Mouse (Mus musculus): ENCODE measurements at regions not wholly inside any gene's neighbourhood (a gene's known extent, or its start where the extent isn't known, plus 50 kb on each side); places are given as distances from the start of the nearest gene placed in this dataset.

GRCm38 (mm10) chr1:167905424-167905823, 216.4 kb downstream of the Lmx1a start:
- no peak for DNase-seq (ENCODE audit: extremely low spot score)

- DNase-seq (ENCODE audit: extremely low spot score), result no peak
These were observed 223.0 kb downstream of the Lmx1a start for GRCm38 (mm10) chr1:167912074-167912473.

GRCm38 (mm10) chr1:167914982-167915561, 226.0 kb downstream of the Lmx1a start:
- peak; percentile 77 for DNase-seq (ENCODE audit: extremely low spot score)

- no peak for DNase-seq (ENCODE audit: extremely low spot score)
These were observed 226.7 kb downstream of the Lmx1a start for GRCm38 (mm10) chr1:167915578-167916275.

GRCm38 (mm10) chr1:167922917-167923316, 233.9 kb downstream of the Lmx1a start:
- DNase-seq (ENCODE audit: extremely low spot score), result no peak

GRCm38 (mm10) chr1:167928060-167928467, 239.0 kb downstream of the Lmx1a start:
- DNase-seq (ENCODE audit: extremely low spot score), result no peak

- peak; percentile 57 for DNase-seq (ENCODE audit: extremely low spot score)
These were observed 240.8 kb downstream of the Lmx1a start for GRCm38 (mm10) chr1:167929729-167930341.

GRCm38 (mm10) chr1:167932088-167932487, 243.1 kb downstream of the Lmx1a start:
- DNase-seq (ENCODE audit: extremely low spot score), result no peak

- DNase-seq (ENCODE audit: extremely low spot score), result no peak
These were observed 247.7 kb downstream of the Lmx1a start for GRCm38 (mm10) chr1:167936726-167937125.

- DNase-seq (ENCODE audit: extremely low spot score), result no peak
These were observed 249.1 kb downstream of the Lmx1a start for GRCm38 (mm10) chr1:167938176-167938575.

- DNase-seq (ENCODE audit: extremely low spot score), result peak; percentile 34
These were observed 253.0 kb downstream of the Lmx1a start for GRCm38 (mm10) chr1:167942037-167942470.

GRCm38 (mm10) chr1:167943121-167943520, 254.1 kb downstream of the Lmx1a start:
- DNase-seq (ENCODE audit: extremely low spot score), result no peak

- DNase-seq (ENCODE audit: extremely low spot score), result no peak
These were observed 256.7 kb downstream of the Lmx1a start for GRCm38 (mm10) chr1:167945615-167946252.

GRCm38 (mm10) chr1:167947866-167948265, 258.8 kb downstream of the Lmx1a start:
- no peak for DNase-seq (ENCODE audit: extremely low spot score)

GRCm38 (mm10) chr1:167951717-167952116, 262.7 kb downstream of the Lmx1a start:
- DNase-seq (ENCODE audit: extremely low spot score), result no peak

- no peak for DNase-seq (ENCODE audit: extremely low spot score)
These were observed 269.5 kb downstream of the Lmx1a start for GRCm38 (mm10) chr1:167958531-167958930.

GRCm38 (mm10) chr1:167969545-167969944, 280.5 kb downstream of the Lmx1a start:
- DNase-seq (ENCODE audit: extremely low spot score), result no peak

GRCm38 (mm10) chr1:167969985-167970384, 280.9 kb downstream of the Lmx1a start:
- no peak for DNase-seq (ENCODE audit: extremely low spot score)

GRCm38 (mm10) chr1:167976708-167977107, 287.7 kb downstream of the Lmx1a start:
- no peak for DNase-seq (ENCODE audit: extremely low spot score)

- DNase-seq (ENCODE audit: extremely low spot score), result no peak
These were observed 290.1 kb downstream of the Lmx1a start for GRCm38 (mm10) chr1:167979187-167979586.

- DNase-seq (ENCODE audit: extremely low spot score), result no peak
These were observed 290.6 kb downstream of the Lmx1a start for GRCm38 (mm10) chr1:167979588-167979987.

GRCm38 (mm10) chr1:167981292-167981691, 292.3 kb downstream of the Lmx1a start:
- DNase-seq (ENCODE audit: extremely low spot score), result no peak

- no peak for DNase-seq (ENCODE audit: extremely low spot score)
These were observed 318.4 kb downstream of the Lmx1a start for GRCm38 (mm10) chr1:168007456-168007855.

Data from embryo, embryonic 9.5 days (tissue).